Mouse (Mus musculus) lung, adult 2 months (tissue): ENCODE data around the gene Evi2b. TPM values are rescaled to one million over a fixed set of nuclear protein-coding genes. Genes with fewer than 3 reads are reported as not detected.

ENCODE experiments used
- DNase-seq: peaks from one replicate; pipeline ENCODE4 v3.0.0; 2022
- H3K4me1 ChIP-seq: fragments of 200-500 bp; 2 replicates; pipeline ENCODE4 v1.6.1; 2011; ENCODE audit warnings: low read length; ENCODE audit not compliant: control insufficient read depth, insufficient read depth
- H3K4me3 ChIP-seq: fragments of 200-500 bp; replicated peaks from 2 replicates; pipeline ENCODE3; 2011; ENCODE audit warnings: low read depth, mild to moderate bottlenecking, control low read depth, low read length; ENCODE audit errors: extremely low read depth
- CTCF ChIP-seq: fragments of 200-500 bp; IDR thresholded peaks from 2 replicates; pipeline ENCODE4 v1.5.1; 2011; ENCODE audit warnings: mild to moderate bottlenecking, low read length, control low read depth; ENCODE audit not compliant: insufficient read depth
- POLR2A ChIP-seq: fragments of 200-500 bp; IDR thresholded peaks from 2 replicates; pipeline ENCODE4 v1.6.1; 2011; ENCODE audit warnings: low read depth, mild to moderate bottlenecking, control low read depth, low read length, borderline replicate concordance; ENCODE audit errors: extremely low read depth
- WGBS: fragments of 180-500 bp; shearing (Covaris S2); methylation state at CpG from one replicate; pipeline ENCODE4 v1.1.7; 2018; 5-methylcytosine and 5-hydroxymethylcytosine counted together
- polyA plus RNA-seq: library from polyadenylated mRNA; depleted of rRNA; stranded (reverse); fragments of >200 nt; gene quantifications from 2 replicates; pipeline ENCODE4 v1.2.3, GENCODE M21; 2012; rRNA removed

The Evi2b gene
- polyA plus RNA-seq, 1 experiment, result 24.4 TPM

- Histone ChIP-seq H3K4me1 (no peaks in the 10 kb centered on the region), H3K4me3 (no peak overlapping the region)
- TF ChIP-seq CTCF (no peak), POLR2A (no peak)
- WGBS, result 60% methylated on average over 2 of the region's 2 CpGs
- no peak for DNase-seq
Measured at GRCm38 (mm10) chr11:79502917-79503316, 20.6 kb downstream of the Evi2b start.

GRCm38 (mm10) chr11:79494976-79495800, 28.4 kb downstream of the Evi2b start:
- TF ChIP-seq POLR2A (no peak), CTCF (no peak)
- peaks cover 7% of the 10 kb centered on the region for H3K4me1 ChIP-seq
- no peak for DNase-seq
- H3K4me3 ChIP-seq, result peak overlapping the region; percentile 49
- 30% methylated on average over 10 of the region's 10 CpGs for WGBS

GRCm38 (mm10) chr11:79484721-79485120, 38.8 kb downstream of the Evi2b start:
- Histone ChIP-seq H3K4me3 (no peak overlapping the region), H3K4me1 (peaks cover 2% of the 10 kb centered on the region)
- no peak for DNase-seq
- TF ChIP-seq POLR2A (no peak), CTCF (no peak)

GRCm38 (mm10) chr11:79483876-79484528, 39.6 kb downstream of the Evi2b start:
- DNase-seq, result no peak
- Histone ChIP-seq H3K4me1 (peaks cover under 1% of the 10 kb centered on the region; the same call in 1 of the 2 replicates), H3K4me3 (no peak overlapping the region)
- 76% methylated on average over 7 of the region's 7 CpGs for WGBS
- TF ChIP-seq CTCF, result no peak
- no peak for TF ChIP-seq POLR2A

GRCm38 (mm10) chr11:79483392-79483791, 40.2 kb downstream of the Evi2b start:
- no peak overlapping the region for H3K4me3 ChIP-seq
- no peaks in the 10 kb centered on the region for H3K4me1 ChIP-seq
- no peak for DNase-seq
- TF ChIP-seq POLR2A (no peak), CTCF (no peak)
- WGBS, result 55% methylated on average over 6 of the region's 6 CpGs

- Histone ChIP-seq H3K4me3 (no peak overlapping the region), H3K4me1 (no peaks in the 10 kb centered on the region)
- WGBS, result 56% methylated on average over 1 of the region's 1 CpGs
- no peak for DNase-seq
- no peak for TF ChIP-seq CTCF
- TF ChIP-seq POLR2A, result no peak
Measured at GRCm38 (mm10) chr11:79468097-79468496, 55.5 kb downstream of the Evi2b start.

Other genes starting within 250 kb of the Evi2b start
- not detected in 2 replicates for gene Gm9964, start 226.9 kb downstream of the Evi2b start, polyA plus RNA-seq
- gene Nf1, start 184.1 kb downstream of the Evi2b start, polyA plus RNA-seq, result 11.2 and 14.9 TPM in 2 replicates
- gene Omg, start 19.7 kb downstream of the Evi2b start, polyA plus RNA-seq, result 0.08 TPM in 1 of 2 replicates, not detected in the other
- gene Evi2, start 6.8 kb upstream of the Evi2b start, polyA plus RNA-seq, result 1.1 and 1.2 TPM in 2 replicates
- 7.7 and 14.0 TPM in 2 replicates for gene Evi2a, start 6.8 kb upstream of the Evi2b start, polyA plus RNA-seq
- gene Rab11fip4, start 67.5 kb upstream of the Evi2b start, polyA plus RNA-seq, result 6.9 and 7.3 TPM in 2 replicates